In genomic region chr10:7393143-7394035, GRCm38 (mm10) we compare ENCODE assay signal across 8 mouse cellular contexts.
A peak's percentile ranks its signal among the peaks of the same experiment; 100 is the strongest.
DNase-seq lines count a peak whose midpoint lies in the region; ATAC-seq and TF ChIP-seq lines count a peak whose summit lies in the region.

No protein-coding gene starts in this region.

- H3K4me3 ChIP-seq in heart, postnatal 0 days (ENCODE audit: low read depth, low read length), result peak overlapping the region; percentile 57
- peak overlapping the region; percentile 70 for H3K4me3 ChIP-seq in forebrain, embryonic 10.5 days
- H3K4me3 ChIP-seq in neural tube, embryonic 13.5 days, result peak overlapping the region; percentile 63

- no peak for TF ChIP-seq CTCF in heart, postnatal 0 days (IDR thresholded peaks at IDR 0.05; ENCODE audit: low read depth)

- WGBS in heart, postnatal 0 days, result 8% methylated on average over 55 of the region's 55 CpGs
- WGBS in forebrain, embryonic 10.5 days, result 6% methylated on average over 55 of the region's 55 CpGs
- 9% methylated on average over 55 of the region's 55 CpGs for WGBS in neural tube, embryonic 13.5 days

- H3K4me1 ChIP-seq in heart, postnatal 0 days (ENCODE audit: control insufficient read depth, insufficient read depth), result 0 out of 2 replicates have a peak, but pooled peaks cover 5% of the 10 kb centered on the region
- peaks cover 33% of the 10 kb centered on the region for H3K4me1 ChIP-seq in forebrain, embryonic 10.5 days
- peaks cover 28% of the 10 kb centered on the region for H3K4me1 ChIP-seq in neural tube, embryonic 13.5 days (replicated peaks)

- 0 out of 2 replicates have a peak, but pooled peaks have one; percentile 33 for ATAC-seq in heart, postnatal 0 days (ENCODE audit: insufficient read depth, low read depth)
- ATAC-seq in neural tube, embryonic 13.5 days (ENCODE audit: low read depth), result 0 out of 2 replicates have a peak, but pooled peaks have one; percentile 20

- H3K9me3 ChIP-seq in heart, postnatal 0 days (replicated peaks; ENCODE audit: control insufficient read depth, low read length), result no peaks in the 10 kb centered on the region
- peaks cover 3% of the 10 kb centered on the region; the same call in 1 of the 2 replicates for H3K9me3 ChIP-seq in forebrain, embryonic 10.5 days
- no peaks in the 10 kb centered on the region for H3K9me3 ChIP-seq in neural tube, embryonic 13.5 days

- no peak overlapping the region for H3K27ac ChIP-seq in heart, postnatal 0 days (ENCODE audit: low read depth)
- H3K27ac ChIP-seq in forebrain, embryonic 10.5 days, result no peak overlapping the region
- H3K27ac ChIP-seq in neural tube, embryonic 13.5 days (replicated peaks), result no peak overlapping the region

- H3K27me3 ChIP-seq in heart, postnatal 0 days (ENCODE audit: control insufficient read depth, insufficient read depth, low read length), result peaks cover 28% of the 10 kb centered on the region
- H3K27me3 ChIP-seq in forebrain, embryonic 10.5 days (ENCODE audit: poor library complexity, severe bottlenecking), result peaks cover 53% of the 10 kb centered on the region
- H3K27me3 ChIP-seq in neural tube, embryonic 13.5 days, result peaks cover 49% of the 10 kb centered on the region

- peak overlapping the region; percentile 84 for H3K4me2 ChIP-seq in heart, postnatal 0 days (ENCODE audit: low read depth, low read length)
- peak overlapping the region; percentile 100 for H3K4me2 ChIP-seq in neural tube, embryonic 13.5 days

- no peaks in the 10 kb centered on the region for H3K36me3 ChIP-seq in heart, postnatal 0 days (replicated peaks; ENCODE audit: control insufficient read depth, insufficient read depth, low read length)
- no peaks in the 10 kb centered on the region for H3K36me3 ChIP-seq in forebrain, embryonic 10.5 days (replicated peaks)
- no peaks in the 10 kb centered on the region for H3K36me3 ChIP-seq in neural tube, embryonic 13.5 days

- no peak for DNase-seq in heart, postnatal 0 days (ENCODE audit: low spot score)
- no peak for DNase-seq in heart, adult 8-10 months (ENCODE audit: low spot score)
- peak; percentile 26 for DNase-seq in forebrain, embryonic 10.5 days (ENCODE audit: extremely low spot score, low spot score)
- DNase-seq in kidney, postnatal 14 days, result peak; percentile 8
- no peak for DNase-seq in spleen, adult 18-20 months
- DNase-seq in spleen, postnatal 14 days (ENCODE audit: low spot score in 2 of 2), result no peak
- no peak for DNase-seq in c-Kit-positive CD71-positive TER-119-positive erythroid progenitor cells, embryonic 14.5 days (ENCODE audit: low spot score)

- H3K9ac ChIP-seq in heart, postnatal 0 days (replicated peaks; ENCODE audit: low read depth, low read length), result peak overlapping the region; percentile 20; the same call in 1 of the 2 replicates
- H3K9ac ChIP-seq in neural tube, embryonic 13.5 days, result peak overlapping the region; percentile 55

- TF ChIP-seq EP300 in heart, postnatal 0 days (IDR thresholded peaks at IDR 0.05; ENCODE audit: low read depth), result no peak

Comparison
In these comparisons a context has a peak if more than half of its experiments do, and no peak if none do; other contexts are left out.
1. DNase-seq: peak in forebrain, embryonic 10.5 days (single experiment) and kidney, postnatal 14 days (single experiment); none in heart, postnatal 0 days (single experiment), heart, adult 8-10 months (single experiment), spleen, adult 18-20 months (0 of 2), spleen, postnatal 14 days (0 of 2) and c-Kit-positive CD71-positive TER-119-positive erythroid progenitor cells, embryonic 14.5 days (single experiment).
2. Peak in every context shown above with its lines, with median percentiles within 50 percentile points of each other: H3K4me3 ChIP-seq.